Mouse (Mus musculus): ENCODE results near the gene Ms4a1. TPM values are rescaled to one million over a fixed set of nuclear protein-coding genes. Genes with fewer than 3 reads are reported as not detected.
"Not testable (repeated sequence)": the region's sequence is repeated elsewhere in the genome, so short reads cannot be mapped to it uniquely, and the experiment has no call there.

Ms4a1 gene
- polyA plus RNA-seq, 1 experiment from 2014 or later, result 0.09 TPM

- Histone ChIP-seq H3K36me3 (ENCODE audit: insufficient read depth, low read length) (no peaks in the 10 kb centered on the region), H3K9ac (ENCODE audit: low read depth, low read length) (peak overlapping the region; percentile 35; the same call in 1 of the 2 replicates), H3K4me1 (replicated peaks; ENCODE audit: insufficient read depth, low read length) (no peaks in the 10 kb centered on the region), H3K9me3 (replicated peaks; ENCODE audit: low read length) (no peaks in the 10 kb centered on the region), H3K4me3 (replicated peaks; ENCODE audit: low read depth, low read length) (peak overlapping the region; percentile 20), H3K27me3 (ENCODE audit: insufficient read depth, low read length) (no peaks in the 10 kb centered on the region), H3K4me2 (ENCODE audit: low read length) (peak overlapping the region; percentile 57), H3K27ac (0 out of 2 replicates have a peak overlapping the region, but pooled peaks have one; percentile 1)
- DNase-seq (ENCODE audit: low spot score) (peak; percentile 11), ATAC-seq (replicated peaks; ENCODE audit: low FRiP score, low read depth) (no peak)
- 14% methylated on average over 12 of the region's 12 CpGs for WGBS
- TF ChIP-seq CTCF (IDR thresholded peaks at IDR 0.05; ENCODE audit: low read depth), result no peak
Measured at GRCm38 (mm10) chr19:11292990-11293389, 26.9 kb upstream of the Ms4a1 start.

- no peak within 1 kb of the TSS for H3K27ac ChIP-seq
- H3K27me3 ChIP-seq (ENCODE audit: insufficient read depth, low read length), result no peaks in the 10 kb centered on the region
- H3K9ac ChIP-seq (ENCODE audit: low read depth, low read length), result no peak within 1 kb of the TSS
- H3K4me3 ChIP-seq (replicated peaks; ENCODE audit: low read depth, low read length), result no peak within 1 kb of the TSS
- DNase-seq (ENCODE audit: low spot score) (no peak), ATAC-seq (replicated peaks; ENCODE audit: low FRiP score, low read depth) (no peak)
- no peak within 1 kb of the TSS for H3K4me2 ChIP-seq (ENCODE audit: low read length)
- no peaks in the 10 kb centered on the region for H3K4me1 ChIP-seq (replicated peaks; ENCODE audit: insufficient read depth, low read length)
- H3K36me3 ChIP-seq (ENCODE audit: insufficient read depth, low read length), result no peaks in the 10 kb centered on the region
- WGBS, result 91% methylated on average over 2 of the region's 2 CpGs
- no peak for TF ChIP-seq CTCF (IDR thresholded peaks at IDR 0.05; ENCODE audit: low read depth)
- H3K9me3 ChIP-seq (replicated peaks; ENCODE audit: low read length), result no peaks in the 10 kb centered on the region
Measured at GRCm38 (mm10) chr19:11283773-11284172, 17.7 kb upstream of the Ms4a1 start, which contains the start of gene Ms4a5. Gene Ms4a5 (minus strand): TSS chr19:11283873.

- Histone ChIP-seq H3K4me3 (replicated peaks; ENCODE audit: low read depth, low read length) (no peak overlapping the region), H3K36me3 (ENCODE audit: insufficient read depth, low read length) (no peaks in the 10 kb centered on the region), H3K4me2 (ENCODE audit: low read length) (no peak overlapping the region), H3K9ac (ENCODE audit: low read depth, low read length) (no peak overlapping the region), H3K4me1 (replicated peaks; ENCODE audit: insufficient read depth, low read length) (no peaks in the 10 kb centered on the region), H3K27ac (no peak overlapping the region), H3K9me3 (replicated peaks; ENCODE audit: low read length) (no peaks in the 10 kb centered on the region), H3K27me3 (ENCODE audit: insufficient read depth, low read length) (no peaks in the 10 kb centered on the region)
- DNase-seq (ENCODE audit: low spot score) (no peak), ATAC-seq (replicated peaks; ENCODE audit: low FRiP score, low read depth) (no peak)
- TF ChIP-seq CTCF (IDR thresholded peaks at IDR 0.05; ENCODE audit: low read depth), result no peak
- 72% methylated on average over 3 of the region's 3 CpGs for WGBS
Measured at GRCm38 (mm10) chr19:11280223-11280622, 14.2 kb upstream of the Ms4a1 start.

- Histone ChIP-seq H3K27me3 (ENCODE audit: insufficient read depth, low read length) (no peaks in the 10 kb centered on the region), H3K27ac (no peak overlapping the region), H3K4me1 (replicated peaks; ENCODE audit: insufficient read depth, low read length) (no peaks in the 10 kb centered on the region), H3K4me3 (replicated peaks; ENCODE audit: low read depth, low read length) (no peak overlapping the region), H3K36me3 (ENCODE audit: insufficient read depth, low read length) (no peaks in the 10 kb centered on the region), H3K4me2 (ENCODE audit: low read length) (no peak overlapping the region), H3K9me3 (replicated peaks; ENCODE audit: low read length) (no peaks in the 10 kb centered on the region), H3K9ac (ENCODE audit: low read depth, low read length) (no peak overlapping the region)
- 57% methylated on average over 5 of the region's 5 CpGs for WGBS
- DNase-seq (ENCODE audit: low spot score) (peak; percentile 37), ATAC-seq (replicated peaks; ENCODE audit: low FRiP score, low read depth) (no peak)
- no peak for TF ChIP-seq CTCF (IDR thresholded peaks at IDR 0.05; ENCODE audit: low read depth)
Measured at GRCm38 (mm10) chr19:11276431-11276830, 10.4 kb upstream of the Ms4a1 start.

- no peak for ATAC-seq (replicated peaks; ENCODE audit: low FRiP score, low read depth)
- Histone ChIP-seq H3K27ac (no peak overlapping the region), H3K9me3 (replicated peaks; ENCODE audit: low read length) (no peaks in the 10 kb centered on the region), H3K4me1 (replicated peaks; ENCODE audit: insufficient read depth, low read length) (no peaks in the 10 kb centered on the region), H3K36me3 (ENCODE audit: insufficient read depth, low read length) (no peaks in the 10 kb centered on the region), H3K4me2 (ENCODE audit: low read length) (no peak overlapping the region), H3K27me3 (ENCODE audit: insufficient read depth, low read length) (no peaks in the 10 kb centered on the region), H3K4me3 (replicated peaks; ENCODE audit: low read depth, low read length) (no peak overlapping the region), H3K9ac (ENCODE audit: low read depth, low read length) (no peak overlapping the region)
- 72% methylated on average over 4 of the region's 4 CpGs for WGBS
- no peak for TF ChIP-seq CTCF (IDR thresholded peaks at IDR 0.05; ENCODE audit: low read depth)
- DNase-seq (ENCODE audit: low spot score), result no peak
Measured at GRCm38 (mm10) chr19:11266956-11267355, 915 bp upstream of the Ms4a1 start.

- no peak overlapping the region for H3K4me2 ChIP-seq (ENCODE audit: low read length)
- H3K4me3 ChIP-seq (replicated peaks; ENCODE audit: low read depth, low read length), result no peak overlapping the region
- TF ChIP-seq CTCF (IDR thresholded peaks at IDR 0.05; ENCODE audit: low read depth), result no peak
- DNase-seq (ENCODE audit: low spot score), result no peak
- H3K9ac ChIP-seq (ENCODE audit: low read depth, low read length), result no peak overlapping the region
- no peaks in the 10 kb centered on the region for H3K27me3 ChIP-seq (ENCODE audit: insufficient read depth, low read length)
- ATAC-seq (replicated peaks; ENCODE audit: low FRiP score, low read depth), result no peak
- H3K4me1 ChIP-seq (replicated peaks; ENCODE audit: insufficient read depth, low read length), result no peaks in the 10 kb centered on the region
- H3K36me3 ChIP-seq (ENCODE audit: insufficient read depth, low read length), result no peaks in the 10 kb centered on the region
- WGBS, result 85% methylated on average over 9 of the region's 9 CpGs
- H3K27ac ChIP-seq, result no peak overlapping the region
- no peaks in the 10 kb centered on the region for H3K9me3 ChIP-seq (replicated peaks; ENCODE audit: low read length)
Measured at GRCm38 (mm10) chr19:11264602-11265185, 1.3 kb downstream of the Ms4a1 start.

- Histone ChIP-seq H3K36me3 (ENCODE audit: insufficient read depth, low read length) (no peaks in the 10 kb centered on the region), H3K27ac (no peak overlapping the region), H3K9ac (ENCODE audit: low read depth, low read length) (no peak overlapping the region), H3K9me3 (replicated peaks; ENCODE audit: low read length) (no peaks in the 10 kb centered on the region), H3K4me3 (replicated peaks; ENCODE audit: low read depth, low read length) (no peak overlapping the region), H3K27me3 (ENCODE audit: insufficient read depth, low read length) (no peaks in the 10 kb centered on the region), H3K4me1 (replicated peaks; ENCODE audit: insufficient read depth, low read length) (no peaks in the 10 kb centered on the region), H3K4me2 (ENCODE audit: low read length) (no peak overlapping the region)
- no peak for ATAC-seq (replicated peaks; ENCODE audit: low FRiP score, low read depth)
- WGBS, result 74% methylated on average over 3 of the region's 3 CpGs
- no peak for DNase-seq (ENCODE audit: low spot score)
- TF ChIP-seq CTCF (IDR thresholded peaks at IDR 0.05; ENCODE audit: low read depth), result no peak
Measured at GRCm38 (mm10) chr19:11263549-11263948, 2.5 kb downstream of the Ms4a1 start.

- H3K4me1 ChIP-seq (replicated peaks; ENCODE audit: insufficient read depth, low read length); H3K27ac ChIP-seq; DNase-seq (ENCODE audit: low spot score); H3K4me3 ChIP-seq (replicated peaks; ENCODE audit: low read depth, low read length); H3K9ac ChIP-seq (ENCODE audit: low read depth, low read length); H3K9me3 ChIP-seq (replicated peaks; ENCODE audit: low read length); ATAC-seq (replicated peaks; ENCODE audit: low FRiP score, low read depth); H3K27me3 ChIP-seq (ENCODE audit: insufficient read depth, low read length); H3K36me3 ChIP-seq (ENCODE audit: insufficient read depth, low read length); H3K4me2 ChIP-seq (ENCODE audit: low read length): not testable (repeated sequence)
- WGBS, result 68% methylated on average over 4 of the region's 4 CpGs
Measured at GRCm38 (mm10) chr19:11262932-11263331, 3.1 kb downstream of the Ms4a1 start.
